Mouse (Mus musculus) kidney, adult 2 months (tissue): ENCODE data around the gene Ccdc167.

Experiments used
- CTCF ChIP-seq: fragments of 200-500 bp; conservative IDR thresholded peaks from 2 replicates; pipeline ENCODE4 v1.5.1; 2011; ENCODE audit warnings: low read depth, mild to moderate bottlenecking, control low read depth, low read length, moderate library complexity, mixed read lengths; ENCODE audit not compliant: insufficient read depth, insufficient read length
- POLR2A ChIP-seq: fragments of 200-500 bp; IDR thresholded peaks from one replicate; pipeline ENCODE4 v1.6.1; 2011; ENCODE audit warnings: low read depth, low read length, control low read depth

DNA sequence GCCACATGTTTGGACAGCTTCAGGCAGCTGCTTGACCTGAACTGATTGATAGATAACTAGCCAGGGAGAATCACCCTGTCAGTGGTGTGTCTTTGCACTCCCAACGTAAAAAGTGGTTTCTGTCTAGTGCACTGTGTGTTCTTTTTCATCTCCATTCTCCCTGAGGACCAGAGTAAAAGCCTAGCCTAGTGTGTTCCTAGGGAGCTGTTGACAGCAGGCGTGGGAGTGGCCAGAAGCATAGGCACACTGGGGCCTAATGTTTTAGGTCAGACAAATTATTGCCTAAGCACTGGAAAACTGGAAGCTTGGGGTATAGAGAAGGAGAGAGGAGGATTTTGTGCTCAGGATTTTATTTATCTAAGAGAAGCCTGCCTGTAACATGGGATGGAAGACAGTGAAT, 33.7 kb downstream of the Ccdc167 start:
- TF ChIP-seq CTCF = no peak
- no peak for TF ChIP-seq POLR2A
